Mouse (Mus musculus) CH12.LX (cell line): Measurements from ENCODE around the gene Pdcd1. TPM values are rescaled to one million over a fixed set of nuclear protein-coding genes. Genes with fewer than 3 reads are reported as not detected.

ENCODE experiments used
- DNase-seq: peaks from one replicate; pipeline ENCODE4 v3.0.0-alpha.2; 2013; ENCODE audit errors: extremely low read depth
- H3K27ac ChIP-seq: 2 replicates; pipeline ENCODE4 v1.5.1; 2012; ENCODE audit warnings: low read depth, mild to moderate bottlenecking, control low read depth, moderate library complexity; ENCODE audit not compliant: insufficient read depth
- H3K27me3 ChIP-seq: replicated peaks from 2 replicates; pipeline ENCODE3; 2012; ENCODE audit warnings: inconsistent platforms
- H3K36me3 ChIP-seq, 2 experiments: replicated peaks in 1 of 2; 2 replicates each; pipeline versions ENCODE3 to v1.6.1; 2012; ENCODE audit warnings: inconsistent platforms in 1 of 2, low read length in 1 of 2, mild to moderate bottlenecking in 1 of 2, mixed read lengths in 1 of 2, moderate library complexity in 1 of 2; ENCODE audit not compliant: control insufficient read depth in 1 of 2, insufficient read depth in 1 of 2
- H3K4me1 ChIP-seq, 2 experiments: 2 replicates each; pipeline ENCODE4 v1.6.1; 2012; ENCODE audit warnings: inconsistent platforms in 1 of 2, moderate library complexity in 1 of 2; ENCODE audit not compliant: insufficient read depth in 2 of 2, control insufficient read depth in 1 of 2
- H3K4me2 ChIP-seq: 2 replicates; pipeline ENCODE4 v1.6.1; 2012; ENCODE audit warnings: low read depth, mild to moderate bottlenecking, control low read depth; ENCODE audit not compliant: poor library complexity, insufficient read depth, severe bottlenecking
- H3K4me3 ChIP-seq, 3 experiments: fragments of 150-350 bp in 1 of 3; sonication (generic) in 1 of 3; replicated peaks in 1 of 3; 2 replicates each; pipeline versions ENCODE3 to v1.5.1; 2011 to 2012; ENCODE audit warnings: low read depth in 2 of 3, low read length in 2 of 3, mild to moderate bottlenecking in 2 of 3, moderate library complexity in 2 of 3, control low read depth in 1 of 3, improper control_type of control experiment in 1 of 3, inconsistent platforms in 1 of 3, mixed read lengths in 1 of 3; ENCODE audit not compliant: poor library complexity in 1 of 3
- H3K79me2 ChIP-seq: replicated peaks from 2 replicates; pipeline ENCODE4 v1.6.1; 2012; ENCODE audit warnings: mild to moderate bottlenecking, moderate library complexity; ENCODE audit not compliant: control insufficient read depth, poor library complexity, insufficient read depth, severe bottlenecking; ENCODE audit errors: extremely low read depth
- H3K9ac ChIP-seq: 2 replicates; pipeline ENCODE4 v1.6.1; 2012; ENCODE audit warnings: low read depth, mild to moderate bottlenecking, control low read depth, moderate library complexity; ENCODE audit not compliant: insufficient read depth
- H3K9me3 ChIP-seq: replicated peaks from 2 replicates; pipeline ENCODE3; 2012; ENCODE audit warnings: low read length, inconsistent platforms, mixed read lengths
- BHLHE40 ChIP-seq: IDR thresholded peaks from 2 replicates; pipeline ENCODE4 v1.6.1; 2011; ENCODE audit warnings: mild to moderate bottlenecking, low read depth, low read length, improper control_type of control experiment
- CHD1 ChIP-seq: IDR thresholded peaks from 2 replicates; pipeline ENCODE4 v1.6.1; 2012; ENCODE audit warnings: low read depth, low read length, improper control_type of control experiment, inconsistent platforms
- CHD2 ChIP-seq: IDR thresholded peaks from 2 replicates; pipeline ENCODE4 v1.6.1; 2011; ENCODE audit warnings: low read length, improper control_type of control experiment
- CTCF ChIP-seq, 2 experiments: IDR thresholded peaks in 1 of 2; conservative IDR thresholded peaks in 1 of 2; 2 replicates each; pipeline ENCODE4 v1.5.1; 2011 to 2012; ENCODE audit warnings: low read depth in 2 of 2, low read length in 2 of 2, improper control_type of control experiment in 1 of 2, inconsistent platforms in 1 of 2, mild to moderate bottlenecking in 1 of 2, moderate library complexity in 1 of 2
- E2F4 ChIP-seq: IDR thresholded peaks from 2 replicates; pipeline ENCODE4 v1.6.1; 2011; ENCODE audit warnings: low read depth, low read length, improper control_type of control experiment; ENCODE audit not compliant: insufficient replicate concordance
- ELF1 ChIP-seq: IDR thresholded peaks from 2 replicates; pipeline ENCODE4 v1.6.1; 2014; ENCODE audit warnings: low read depth, mild to moderate bottlenecking, inconsistent platforms, low read length, improper control_type of control experiment
- EP300 ChIP-seq: IDR thresholded peaks from 2 replicates; pipeline ENCODE4 v1.6.1; 2011; ENCODE audit warnings: low read length, improper control_type of control experiment
- ETS1 ChIP-seq: conservative IDR thresholded peaks from 2 replicates; pipeline ENCODE4 v1.6.1; 2012; ENCODE audit warnings: low read depth, mild to moderate bottlenecking, inconsistent platforms, low read length, improper control_type of control experiment, moderate library complexity
- GABPA ChIP-seq: IDR thresholded peaks from 2 replicates; pipeline ENCODE4 v1.6.1; 2012; ENCODE audit warnings: low read depth, low read length, improper control_type of control experiment, inconsistent platforms; ENCODE audit not compliant: insufficient replicate concordance
- IRF4 ChIP-seq: IDR thresholded peaks from 2 replicates; pipeline ENCODE4 v1.6.1; 2014; ENCODE audit warnings: low read depth, mild to moderate bottlenecking, inconsistent platforms, low read length, improper control_type of control experiment
- JUND ChIP-seq: conservative IDR thresholded peaks from 2 replicates; pipeline ENCODE4 v1.6.1; 2011; ENCODE audit warnings: low read depth, low read length, improper control_type of control experiment
- KAT2A ChIP-seq: IDR thresholded peaks from 2 replicates; pipeline ENCODE4 v1.6.1; 2012; ENCODE audit warnings: low read length, improper control_type of control experiment, inconsistent platforms; ENCODE audit not compliant: insufficient replicate concordance
- MEF2A ChIP-seq: IDR thresholded peaks from 2 replicates; pipeline ENCODE4 v1.6.1; 2014; ENCODE audit warnings: low read depth, mild to moderate bottlenecking, inconsistent platforms, low read length, improper control_type of control experiment, borderline replicate concordance
- MXI1 ChIP-seq: IDR thresholded peaks from 2 replicates; pipeline ENCODE4 v1.6.1; 2011; ENCODE audit warnings: mild to moderate bottlenecking, low read depth, low read length, improper control_type of control experiment
- MYC ChIP-seq: IDR thresholded peaks from 2 replicates; pipeline ENCODE4 v1.6.1; 2011; ENCODE audit warnings: low read depth, mild to moderate bottlenecking, improper control_type of control experiment, low read length
- NELFE ChIP-seq: IDR thresholded peaks from 2 replicates; pipeline ENCODE4 v1.6.1; 2011; ENCODE audit warnings: low read depth, low read length, improper control_type of control experiment
- NRF1 ChIP-seq: IDR thresholded peaks from 2 replicates; pipeline ENCODE4 v1.6.1; 2014; ENCODE audit warnings: low read depth, mild to moderate bottlenecking, inconsistent platforms, low read length, improper control_type of control experiment, moderate library complexity
- POLR2A ChIP-seq: IDR thresholded peaks from 2 replicates; pipeline ENCODE4 v1.6.1; 2011; ENCODE audit warnings: low read depth, mild to moderate bottlenecking, improper control_type of control experiment, low read length
- RAD21 ChIP-seq: IDR thresholded peaks from 2 replicates; pipeline ENCODE4 v1.6.1; 2011; ENCODE audit warnings: low read depth, mild to moderate bottlenecking, low read length, improper control_type of control experiment, moderate library complexity
- RCOR1 ChIP-seq: conservative IDR thresholded peaks from 2 replicates; pipeline ENCODE4 v1.6.1; 2012; ENCODE audit warnings: low read depth, mild to moderate bottlenecking, inconsistent platforms, low read length, improper control_type of control experiment
- SIN3A ChIP-seq: IDR thresholded peaks from 2 replicates; pipeline ENCODE4 v1.6.1; 2012; ENCODE audit warnings: low read length, improper control_type of control experiment, inconsistent platforms
- SMC3 ChIP-seq: IDR thresholded peaks from 2 replicates; pipeline ENCODE4 v1.6.1; 2011; ENCODE audit warnings: low read depth, low read length, improper control_type of control experiment
- TCF12 ChIP-seq: IDR thresholded peaks from 2 replicates; pipeline ENCODE4 v1.6.1; 2014; ENCODE audit warnings: low read depth, mild to moderate bottlenecking, inconsistent platforms, low read length, improper control_type of control experiment
- UBTF ChIP-seq: IDR thresholded peaks from 2 replicates; pipeline ENCODE4 v1.6.1; 2012; ENCODE audit warnings: low read depth, mild to moderate bottlenecking, inconsistent platforms, low read length, improper control_type of control experiment, moderate library complexity
- USF2 ChIP-seq: conservative IDR thresholded peaks from 2 replicates; pipeline ENCODE4 v1.6.1; 2011; ENCODE audit warnings: low read depth, low read length, improper control_type of control experiment
- ZKSCAN1 ChIP-seq: IDR thresholded peaks from 2 replicates; pipeline ENCODE4 v1.6.1; 2012; ENCODE audit warnings: low read depth, inconsistent platforms, low read length, improper control_type of control experiment, borderline replicate concordance
- ZMIZ1 ChIP-seq: IDR thresholded peaks from 2 replicates; pipeline ENCODE4 v1.6.1; 2012; ENCODE audit warnings: low read depth, mild to moderate bottlenecking, inconsistent platforms, low read length, improper control_type of control experiment
- dilution Hi-C: fragments of 300-500 bp; cut with MboI; formaldehyde crosslinking; loops from 2 replicates; pipeline ENCODE4 v1.14.3; 2020; ENCODE audit warnings: low sequenced_read_pairs; ENCODE audit not compliant: extremely low pct_unique_long_range_greater_than_20kb, extremely low pct_ligation_motif_present
- in situ Hi-C: fragments of 300-500 bp; cut with MboI; formaldehyde crosslinking; loops from 3 replicates; pipeline ENCODE4 v1.14.3; 2019; ENCODE audit warnings: low sequenced_read_pairs, low pct_ligation_motif_present, low pct_unique_long_range_greater_than_20kb, mixed read lengths
- polyA plus RNA-seq: library from polyadenylated mRNA; unstranded; fragments of >175 nt; gene quantifications from 2 replicates; pipeline ENCODE4 v1.2.1, GENCODE M21; 2012; ENCODE audit warnings: low read depth; ENCODE audit not compliant: insufficient read length
- total RNA-seq, 2 experiments: library from RNA; depleted of rRNA; stranded (reverse); fragments of 300-350 nt in 1 of 2; fragments of >200 nt in 1 of 2; gene quantifications; 2 replicates each; pipeline ENCODE4 v1.2.3; 2012 to 2014

The Pdcd1 gene
- total and polyA plus RNA-seq, 3 experiments = 26.4 to 35.1 (median 30.1) TPM

GRCm38 (mm10) chr1:94045559-94045958 is 6.8 kb downstream of the Pdcd1 start (continued):
- peak; percentile 43; the same call in 1 of the 2 replicates for TF ChIP-seq JUND
- no peak for TF ChIP-seq NRF1
- 0 out of 2 replicates have a peak, but pooled peaks have one; percentile 31 for TF ChIP-seq SIN3A

DNA sequence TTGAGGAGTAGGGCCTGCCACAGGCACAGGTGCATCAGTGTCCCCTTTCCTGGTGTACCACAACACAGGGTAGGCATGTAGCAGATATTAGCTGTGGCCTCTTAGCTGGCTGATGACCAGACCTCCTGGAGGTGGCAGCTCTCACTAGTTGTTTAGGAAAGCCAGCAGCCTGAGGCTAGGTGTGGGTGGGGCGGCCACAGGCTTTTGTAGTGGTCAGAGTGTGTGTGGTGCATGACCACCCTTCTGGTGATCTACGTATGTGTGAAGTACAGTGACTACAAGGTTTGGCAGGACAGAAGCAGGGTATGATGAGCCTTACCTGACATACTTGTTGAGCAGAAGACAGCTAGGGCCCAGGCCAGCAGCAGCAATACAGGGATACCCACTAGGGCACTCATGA is 12.0 kb downstream of the Pdcd1 start:
- TF ChIP-seq IRF4 (no peak), SMC3 (no peak), KAT2A (no peak), SIN3A (no peak), EP300 (no peak), MEF2A (no peak), MXI1 (no peak), BHLHE40 (no peak), RAD21 (no peak), ELF1 (no peak), USF2 (no peak), UBTF (no peak), CHD2 (no peak), ETS1 (no peak), GABPA (no peak), NELFE (no peak)
- TF ChIP-seq, all 38 proteins: peak for 0
- Histone ChIP-seq H3K4me3 (no peak overlapping the region), H3K9ac (no peak overlapping the region), H3K27ac (no peak overlapping the region), H3K36me3 (peaks cover 27 to 68% of the 10 kb centered on the region in 2 experiments), H3K4me2 (no peak overlapping the region), H3K27me3 (no peaks in the 10 kb centered on the region), H3K79me2 (no peaks in the 10 kb centered on the region), H3K9me3 (no peaks in the 10 kb centered on the region), H3K4me1 (peaks cover 14 to 31% of the 10 kb centered on the region in 2 experiments)
- DNase-seq = no peak
- dilution Hi-C loops (no loop called here), in situ Hi-C loops (loop anchor here (5.0 to 10.0 kb wide), 2 partner anchors 37 to 226 kb away; no protein-coding TSS in a partner anchor)

- peak overlapping the region; percentile 12 to 62 (median 49) for H3K4me3 ChIP-seq
- in situ Hi-C loops = no loop called here
- peak overlapping the region; percentile 70 for H3K9ac ChIP-seq
- H3K36me3 ChIP-seq = peaks cover 15 to 31% of the 10 kb centered on the region in 2 experiments
- no peaks in the 10 kb centered on the region for H3K79me2 ChIP-seq
- no peaks in the 10 kb centered on the region for H3K27me3 ChIP-seq
- peaks cover 6 to 18% of the 10 kb centered on the region in 2 experiments for H3K4me1 ChIP-seq
- dilution Hi-C loops = no loop called here
- H3K4me2 ChIP-seq = peak overlapping the region; percentile 79
- H3K9me3 ChIP-seq = no peaks in the 10 kb centered on the region
- peak overlapping the region; percentile 96 for H3K27ac ChIP-seq
- DNase-seq = peak; percentile 95
- peak; percentile 79; the same call in 1 of the 2 replicates for TF ChIP-seq IRF4
- peak; percentile 72 for TF ChIP-seq ELF1
- peak; percentile 59 for TF ChIP-seq RAD21
- TF ChIP-seq ZKSCAN1 = no peak; the same call in 1 of the 2 replicates
- 0 out of 2 replicates have a peak, but pooled peaks have one; percentile 60 for TF ChIP-seq KAT2A
- TF ChIP-seq UBTF = peak; percentile 76
- peak; percentile 84; the same call in 1 of the 2 replicates for TF ChIP-seq RCOR1
- TF ChIP-seq MYC = peak; percentile 69; the same call in 1 of the 2 replicates
- TF ChIP-seq SIN3A = peak; percentile 81
- peak; percentile 84 for TF ChIP-seq CHD1
- peak; percentile 60 for TF ChIP-seq POLR2A
- peak; percentile 84; the same call in 1 of the 2 replicates for TF ChIP-seq E2F4
- TF ChIP-seq NRF1 = peak; percentile 48; the same call in 1 of the 2 replicates
- TF ChIP-seq MEF2A = peak; percentile 91
- peak; percentile 98 for TF ChIP-seq TCF12
- no peak for TF ChIP-seq GABPA
- TF ChIP-seq CTCF (conservative IDR thresholded peaks at IDR 0.05 in 1 of 2, IDR thresholded peaks at IDR 0.05 in 1 of 2; ENCODE audit: low read depth in 2 of 2, low read length in 2 of 2) = peak; percentile 64 to 84
- TF ChIP-seq EP300 = peak; percentile 93
- TF ChIP-seq ZMIZ1 = no peak; the same call in 1 of the 2 replicates
These were observed 17.2 kb downstream of the Pdcd1 start for GRCm38 (mm10) chr1:94034984-94035743.
